Mouse (Mus musculus) kidney, adult 2 months (tissue): ENCODE measurements at regions not wholly inside any gene's neighbourhood (a gene's known extent, or its start where the extent isn't known, plus 50 kb on each side); places are given as distances from the start of the nearest gene placed in this dataset.

Experiments used
- DNase-seq: peaks from one replicate; pipeline ENCODE4 v3.0.0; 2021
- H3K27ac ChIP-seq: fragments of 200-500 bp; 2 replicates; pipeline ENCODE4 v1.5.1; 2012; ENCODE audit warnings: low read depth, low read length, control low read depth, inconsistent platforms; ENCODE audit not compliant: insufficient read depth
- H3K27me3 ChIP-seq: fragments of 200-500 bp; replicated peaks from 2 replicates; pipeline ENCODE4 v1.6.1; 2012; ENCODE audit warnings: mild to moderate bottlenecking, moderate library complexity, low read length, inconsistent platforms; ENCODE audit not compliant: control insufficient read depth, insufficient read depth
- H3K36me3 ChIP-seq: fragments of 200-500 bp; 2 replicates; pipeline ENCODE4 v1.6.1; 2012; ENCODE audit warnings: mild to moderate bottlenecking, moderate library complexity, low read length, inconsistent platforms; ENCODE audit not compliant: control insufficient read depth, insufficient read depth
- H3K4me1 ChIP-seq: fragments of 200-500 bp; 2 replicates; pipeline ENCODE4 v1.6.1; 2011; ENCODE audit warnings: low read length; ENCODE audit not compliant: control insufficient read depth, insufficient read depth
- H3K4me3 ChIP-seq: fragments of 200-500 bp; 2 replicates; pipeline ENCODE4 v1.5.1; 2011; ENCODE audit warnings: mild to moderate bottlenecking, low read depth, low read length, control low read depth; ENCODE audit not compliant: insufficient read depth
- CTCF ChIP-seq: fragments of 200-500 bp; conservative IDR thresholded peaks from 2 replicates; pipeline ENCODE4 v1.5.1; 2011; ENCODE audit warnings: low read depth, mild to moderate bottlenecking, control low read depth, low read length, moderate library complexity, mixed read lengths; ENCODE audit not compliant: insufficient read depth, insufficient read length
- POLR2A ChIP-seq: fragments of 200-500 bp; IDR thresholded peaks from one replicate; pipeline ENCODE4 v1.6.1; 2011; ENCODE audit warnings: low read depth, low read length, control low read depth
- WGBS: fragments of 180-500 bp; shearing (Covaris S2); methylation state at CpG from one replicate; pipeline ENCODE4 v1.1.7; 2018; 5-methylcytosine and 5-hydroxymethylcytosine counted together

DNA sequence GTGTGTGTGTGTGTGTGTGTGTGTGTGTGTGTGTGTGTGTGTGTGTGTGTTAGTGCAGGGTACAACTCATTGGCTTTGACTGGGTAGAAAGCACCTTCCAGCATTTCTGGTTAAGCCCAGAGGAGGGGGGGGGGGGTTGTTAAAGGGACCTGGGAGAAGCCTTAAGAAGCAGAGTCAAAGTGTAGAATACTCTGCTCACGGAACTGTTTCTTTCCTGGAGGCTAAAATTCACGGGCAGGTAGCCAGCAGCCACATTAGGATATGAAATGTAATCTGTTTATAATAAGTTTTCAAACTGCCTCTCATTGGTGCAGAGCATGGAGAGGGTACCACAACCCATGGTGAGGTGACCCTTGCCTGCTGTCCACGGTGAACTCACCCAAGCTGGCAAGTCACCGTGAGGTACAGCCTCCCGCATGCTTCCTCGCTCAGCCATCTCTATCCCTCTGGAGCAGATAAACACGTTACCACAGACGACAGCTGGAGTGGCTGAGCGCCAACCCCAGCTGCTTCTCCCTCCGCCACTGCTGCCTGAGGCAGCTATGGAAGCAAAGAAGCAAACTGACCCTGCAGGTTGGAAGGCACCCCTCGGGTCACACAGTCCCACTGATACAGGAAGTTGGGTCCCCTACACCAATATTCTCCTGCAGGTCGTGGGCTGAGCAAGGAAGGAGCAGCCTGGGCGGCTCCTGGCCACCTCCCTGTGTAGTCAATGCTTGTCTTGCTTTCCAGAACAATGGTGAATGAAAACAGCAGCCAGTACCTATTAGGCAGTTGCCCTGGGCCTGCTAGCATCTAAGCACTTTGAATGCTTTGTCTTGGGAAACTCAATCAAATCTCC, 198.6 kb downstream of the Bcl2l11 start:
- H3K27ac ChIP-seq, result no peak overlapping the region
- H3K27me3 ChIP-seq, result no peaks in the 10 kb centered on the region
- WGBS, result 37% methylated on average over 13 of the region's 13 CpGs
- no peak overlapping the region for H3K4me3 ChIP-seq
- no peaks in the 10 kb centered on the region for H3K36me3 ChIP-seq
- DNase-seq, result peak; percentile 8
- TF ChIP-seq CTCF (no peak), POLR2A (no peak)
- no peaks in the 10 kb centered on the region for H3K4me1 ChIP-seq

GRCm38 (mm10) chr2:128325097-128325421, 199.2 kb downstream of the Bcl2l11 start:
- no peaks in the 10 kb centered on the region for H3K36me3 ChIP-seq
- WGBS, result 88% methylated on average over 4 of the region's 4 CpGs
- H3K4me3 ChIP-seq, result no peak overlapping the region
- TF ChIP-seq POLR2A (no peak), CTCF (no peak)
- H3K27ac ChIP-seq, result no peak overlapping the region
- no peak for DNase-seq
- no peaks in the 10 kb centered on the region for H3K4me1 ChIP-seq
- no peaks in the 10 kb centered on the region for H3K27me3 ChIP-seq

- whole genome bisulfite sequencing, result 93% methylated on average over 4 of the region's 4 CpGs
- Histone ChIP-seq H3K36me3 (no peaks in the 10 kb centered on the region), H3K4me1 (no peaks in the 10 kb centered on the region), H3K27ac (no peak overlapping the region), H3K27me3 (no peaks in the 10 kb centered on the region), H3K4me3 (no peak overlapping the region)
- no peak for DNase-seq
- TF ChIP-seq CTCF (no peak), POLR2A (no peak)
Observed at GRCm38 (mm10) chr2:128325456-128325855, 199.6 kb downstream of the Bcl2l11 start.

DNA sequence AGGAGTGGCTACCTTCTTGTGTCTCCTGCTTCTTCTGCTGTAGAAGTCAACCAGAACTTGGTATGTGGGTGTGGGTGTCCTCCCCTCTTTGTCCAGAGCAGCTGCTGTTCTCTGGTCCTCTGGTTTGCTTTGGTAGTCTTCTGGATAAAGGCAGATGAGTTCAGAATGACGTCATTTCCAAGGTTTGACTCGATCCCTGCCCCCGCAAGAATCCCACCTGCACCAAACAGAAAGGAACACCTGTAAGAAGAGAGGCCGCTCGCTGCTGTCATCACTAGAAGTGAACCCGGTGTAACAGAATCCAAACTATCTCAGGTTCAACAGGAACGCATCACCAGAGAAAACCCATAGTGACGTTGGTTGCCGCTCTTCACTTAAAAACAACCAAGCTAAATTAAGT, 205.0 kb downstream of the Bcl2l11 start:
- DNase-seq, result no peak
- Histone ChIP-seq H3K36me3 (no peaks in the 10 kb centered on the region), H3K27me3 (no peaks in the 10 kb centered on the region), H3K27ac (no peak overlapping the region), H3K4me1 (no peaks in the 10 kb centered on the region), H3K4me3 (no peak overlapping the region)
- TF ChIP-seq CTCF (no peak), POLR2A (no peak)
- 58% methylated on average over 9 of the region's 9 CpGs for WGBS

GRCm38 (mm10) chr2:128331275-128331674, 205.4 kb downstream of the Bcl2l11 start:
- H3K27ac ChIP-seq, result no peak overlapping the region
- no peaks in the 10 kb centered on the region for H3K27me3 ChIP-seq
- no peaks in the 10 kb centered on the region for H3K36me3 ChIP-seq
- H3K4me1 ChIP-seq, result no peaks in the 10 kb centered on the region
- DNase-seq, result peak; percentile 12
- 38% methylated on average over 10 of the region's 10 CpGs for WGBS
- no peak for TF ChIP-seq POLR2A
- TF ChIP-seq CTCF, result no peak
- no peak overlapping the region for H3K4me3 ChIP-seq

DNA sequence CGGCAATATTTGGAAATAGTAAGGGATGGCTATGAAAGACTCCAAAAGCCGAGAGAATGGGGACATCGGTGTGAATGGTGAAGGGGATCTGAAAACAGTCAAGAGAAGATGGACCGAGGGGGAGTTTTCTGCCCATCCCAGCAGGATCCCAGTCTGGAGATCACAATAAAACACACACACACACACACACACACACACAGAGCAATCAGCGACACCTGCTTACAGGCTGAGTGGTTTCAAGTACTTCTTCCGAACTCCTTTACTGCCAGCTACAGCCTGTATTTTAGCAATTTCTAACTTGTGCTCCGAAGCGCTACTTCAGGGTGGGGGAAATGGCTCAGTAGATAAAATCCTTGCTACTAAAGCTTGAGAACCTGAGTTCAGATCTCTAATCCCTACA, 205.8 kb downstream of the Bcl2l11 start:
- no peaks in the 10 kb centered on the region for H3K36me3 ChIP-seq
- no peaks in the 10 kb centered on the region for H3K4me1 ChIP-seq
- no peaks in the 10 kb centered on the region for H3K27me3 ChIP-seq
- DNase-seq, result no peak
- no peak overlapping the region for H3K27ac ChIP-seq
- no peak for TF ChIP-seq POLR2A
- TF ChIP-seq CTCF, result no peak
- H3K4me3 ChIP-seq, result no peak overlapping the region
- 49% methylated on average over 8 of the region's 8 CpGs for WGBS

DNA sequence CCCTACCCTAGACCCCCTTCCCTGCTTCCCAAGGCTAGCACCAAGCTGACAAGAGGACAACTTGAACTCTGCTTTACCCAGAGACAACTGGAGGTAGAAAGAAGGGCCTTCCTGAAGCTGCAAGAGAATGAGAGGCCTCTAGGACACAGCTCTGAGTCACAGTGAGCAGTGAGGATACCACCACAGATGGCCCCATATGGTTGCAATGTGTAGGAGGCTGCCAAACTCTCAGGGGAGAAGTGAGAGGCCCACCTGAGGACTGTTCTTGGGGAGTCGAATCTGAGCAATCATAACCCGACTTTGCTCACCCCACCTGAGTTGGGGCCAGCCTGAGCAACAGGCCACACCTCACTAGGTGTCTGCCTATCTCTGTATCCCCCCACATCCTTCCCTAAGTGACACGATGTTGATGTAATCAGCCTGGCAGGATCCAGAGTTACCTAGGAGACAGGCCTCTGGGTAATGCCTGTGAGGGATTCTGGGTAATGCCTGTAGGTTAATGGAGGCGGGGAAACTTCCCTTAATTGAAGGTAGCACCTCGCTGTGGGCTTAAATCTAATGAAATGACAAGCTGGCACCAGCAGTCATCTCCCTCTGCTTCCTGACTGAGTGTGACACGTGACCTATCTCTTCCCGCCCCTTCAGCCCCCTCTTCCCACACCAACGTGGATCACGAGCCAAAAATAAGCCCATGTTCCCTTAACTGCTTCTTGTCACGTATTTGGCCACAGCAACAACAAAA, 207.7 kb downstream of the Bcl2l11 start:
- no peaks in the 10 kb centered on the region for H3K27me3 ChIP-seq
- H3K27ac ChIP-seq, result no peak overlapping the region
- no peaks in the 10 kb centered on the region for H3K36me3 ChIP-seq
- no peak overlapping the region for H3K4me3 ChIP-seq
- TF ChIP-seq POLR2A (no peak), CTCF (no peak)
- DNase-seq, result no peak
- WGBS, result 73% methylated on average over 10 of the region's 10 CpGs
- H3K4me1 ChIP-seq, result peaks cover 13% of the 10 kb centered on the region
